Mouse (Mus musculus) C2C12 (cell line): ENCODE measurements around the gene Rasgef1b.

Source experiments
- CTCF ChIP-seq: IDR thresholded peaks from one replicate; pipeline ENCODE4 v1.5.1; 2011; ENCODE audit not compliant: control insufficient read depth, insufficient read depth, insufficient read length
- FOSL1 ChIP-seq: IDR thresholded peaks from one replicate; pipeline ENCODE4 v1.8.0; 2011; ENCODE audit warnings: mild to moderate bottlenecking, low read length; ENCODE audit not compliant: poor library complexity, insufficient read depth, severe bottlenecking
- USF1 ChIP-seq: IDR thresholded peaks from one replicate; pipeline ENCODE4 v1.6.1; 2011; ENCODE audit warnings: low read depth, mild to moderate bottlenecking, control low read depth, moderate library complexity

DNA sequence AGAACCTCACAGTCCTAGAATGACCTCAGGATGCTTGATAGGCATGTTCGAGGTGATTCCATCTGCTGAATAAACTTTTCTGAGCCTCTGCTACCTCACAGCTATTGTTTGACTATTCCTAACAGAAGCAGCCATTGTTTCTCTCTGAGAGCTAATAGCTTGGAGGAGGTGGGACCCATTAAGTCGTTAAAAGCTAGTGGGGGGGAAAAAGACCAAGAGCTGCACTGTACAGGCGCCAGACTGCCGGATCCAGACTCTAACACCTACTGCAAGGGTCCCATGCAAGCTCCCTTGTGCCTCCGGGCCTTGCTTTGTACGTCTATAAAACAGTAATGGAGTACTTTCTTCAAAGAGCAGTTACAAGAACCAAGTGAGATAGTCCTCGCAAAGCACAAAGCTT lies 176.2 kb downstream of the Rasgef1b start:
- TF ChIP-seq CTCF (no peak), FOSL1 (no peak), USF1 (no peak)
